Mouse (Mus musculus): ENCODE results near the gene Itpk1.

DNA sequence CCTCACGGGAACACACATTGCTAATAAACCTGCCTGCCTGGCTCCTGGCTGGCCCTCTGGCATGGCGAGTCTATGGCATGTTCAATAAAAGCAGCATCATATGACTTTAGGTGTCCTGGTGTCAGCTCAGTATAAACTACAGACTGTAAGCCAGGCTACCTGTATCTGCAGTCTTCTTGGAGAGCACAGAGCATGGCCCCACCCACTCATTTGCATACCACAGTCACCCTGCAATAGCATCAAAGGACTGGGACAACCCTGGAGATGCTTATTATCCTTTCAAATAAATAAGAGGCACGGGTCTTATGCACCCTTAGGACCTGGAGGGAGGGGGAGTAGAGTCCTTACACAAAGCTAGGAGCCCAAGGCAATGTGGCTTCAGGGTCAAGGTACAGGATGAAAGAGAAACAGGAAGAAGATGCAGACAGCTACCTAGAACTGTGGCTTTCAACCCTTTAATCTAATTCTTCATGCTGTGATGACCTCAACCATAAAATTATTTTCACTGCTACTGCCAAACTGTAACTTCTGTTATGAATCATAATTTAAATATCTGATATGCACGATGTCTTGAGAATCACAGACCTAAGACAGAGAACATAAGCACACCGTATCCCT, 123.0 kb downstream of the Itpk1 start:
- TF ChIP-seq CTCF (IDR thresholded peaks at IDR 0.05; ENCODE audit: control insufficient read depth, insufficient read depth, insufficient read length) (no peak), CEBPB (IDR thresholded peaks at IDR 0.05; ENCODE audit: low read depth) (no peak), MAX (IDR thresholded peaks at IDR 0.05) (no peak), USF1 (IDR thresholded peaks at IDR 0.05; ENCODE audit: low read depth) (no peak), FOSL1 (IDR thresholded peaks at IDR 0.05; ENCODE audit: insufficient read depth, low read length, poor library complexity, severe bottlenecking) (no peak), MYOD1 (IDR thresholded peaks at IDR 0.05; ENCODE audit: control insufficient read depth, insufficient read length, low read depth) (no peak), MYOG (IDR thresholded peaks at IDR 0.05; ENCODE audit: control insufficient read depth, extremely low read depth, insufficient read length) (no peak)

All from C2C12 (cell line).